Mouse (Mus musculus): ENCODE measurements at regions not wholly inside any gene's neighbourhood (a gene's known extent, or its start where the extent isn't known, plus 50 kb on each side); places are given as distances from the start of the nearest gene placed in this dataset.
"Not testable (repeated sequence)": the region's sequence is repeated elsewhere in the genome, so short reads cannot be mapped to it uniquely, and the experiment has no call there.

DNA sequence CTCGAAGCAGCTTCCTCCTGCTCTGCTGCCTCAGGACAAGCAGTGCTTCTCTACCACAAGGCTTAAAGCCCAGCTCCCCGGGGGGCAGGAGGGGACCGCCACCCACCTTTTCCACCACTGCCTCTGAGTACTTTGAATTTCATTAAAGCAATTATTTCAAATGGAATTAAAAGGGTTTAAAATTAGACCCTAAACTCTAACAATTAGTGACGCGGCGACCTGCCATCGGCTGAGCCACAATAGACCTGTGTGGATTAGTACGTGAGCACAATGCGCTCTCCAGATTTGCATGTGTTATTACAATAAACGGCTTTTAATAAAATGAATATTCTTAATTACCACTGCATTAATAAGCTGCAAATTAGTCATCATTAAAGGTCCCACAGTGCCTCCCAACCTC lies 242.5 kb downstream of the 3100002H09Rik start:
- Histone ChIP-seq H3K27ac (ENCODE audit: low read depth, low read length) (no peak overlapping the region), H3K4me3 (ENCODE audit: low read depth, low read length) (no peak overlapping the region), H3K9me3 (ENCODE audit: control insufficient read depth, low read length) (no peaks in the 10 kb centered on the region), H3K9ac (ENCODE audit: low read depth, low read length) (no peak overlapping the region), H3K4me2 (no peak overlapping the region), H3K36me3 (ENCODE audit: control insufficient read depth, insufficient read depth, low read length) (no peaks in the 10 kb centered on the region), H3K27me3 (replicated peaks; ENCODE audit: control insufficient read depth, insufficient read depth, low read length) (no peaks in the 10 kb centered on the region), H3K4me1 (replicated peaks; ENCODE audit: control insufficient read depth, insufficient read depth, low read length) (no peaks in the 10 kb centered on the region)
- ATAC-seq (replicated peaks; ENCODE audit: low FRiP score): no peak
- DNase-seq (ENCODE audit: low spot score): no peak
- WGBS: 76% methylated on average over 10 of the region's 10 CpGs

DNA sequence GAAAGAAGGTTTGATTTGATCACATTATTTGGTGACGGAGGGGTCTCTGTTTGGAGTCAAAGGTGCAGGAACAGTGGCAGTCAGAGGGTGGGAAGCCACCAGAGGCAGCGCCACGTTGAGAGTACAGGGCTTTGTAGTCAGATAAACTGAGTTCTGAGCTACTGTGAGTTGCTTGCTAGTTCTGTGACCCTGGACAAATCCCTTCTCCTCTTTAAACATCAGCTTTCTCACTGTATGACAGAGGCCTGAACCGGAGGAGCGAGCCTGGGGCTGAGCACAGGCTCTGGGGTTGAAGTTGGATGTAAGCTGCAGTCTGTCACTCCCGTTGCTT lies 250.1 kb downstream of the 3100002H09Rik start:
- ATAC-seq (replicated peaks; ENCODE audit: low FRiP score) (no peak), DNase-seq (ENCODE audit: low spot score) (no peak)
- no peaks in the 10 kb centered on the region for H3K36me3 ChIP-seq (ENCODE audit: control insufficient read depth, insufficient read depth, low read length)
- H3K27ac ChIP-seq (ENCODE audit: low read depth, low read length): no peak overlapping the region
- no peak overlapping the region for H3K9ac ChIP-seq (ENCODE audit: low read depth, low read length)
- peaks cover 11% of the 10 kb centered on the region for H3K27me3 ChIP-seq (replicated peaks; ENCODE audit: control insufficient read depth, insufficient read depth, low read length)
- WGBS: 53% methylated on average over 6 of the region's 6 CpGs
- no peaks in the 10 kb centered on the region for H3K4me1 ChIP-seq (replicated peaks; ENCODE audit: control insufficient read depth, insufficient read depth, low read length)
- no peak overlapping the region for H3K4me2 ChIP-seq
- H3K4me3 ChIP-seq (ENCODE audit: low read depth, low read length): no peak overlapping the region
- no peaks in the 10 kb centered on the region for H3K9me3 ChIP-seq (ENCODE audit: control insufficient read depth, low read length)

DNA sequence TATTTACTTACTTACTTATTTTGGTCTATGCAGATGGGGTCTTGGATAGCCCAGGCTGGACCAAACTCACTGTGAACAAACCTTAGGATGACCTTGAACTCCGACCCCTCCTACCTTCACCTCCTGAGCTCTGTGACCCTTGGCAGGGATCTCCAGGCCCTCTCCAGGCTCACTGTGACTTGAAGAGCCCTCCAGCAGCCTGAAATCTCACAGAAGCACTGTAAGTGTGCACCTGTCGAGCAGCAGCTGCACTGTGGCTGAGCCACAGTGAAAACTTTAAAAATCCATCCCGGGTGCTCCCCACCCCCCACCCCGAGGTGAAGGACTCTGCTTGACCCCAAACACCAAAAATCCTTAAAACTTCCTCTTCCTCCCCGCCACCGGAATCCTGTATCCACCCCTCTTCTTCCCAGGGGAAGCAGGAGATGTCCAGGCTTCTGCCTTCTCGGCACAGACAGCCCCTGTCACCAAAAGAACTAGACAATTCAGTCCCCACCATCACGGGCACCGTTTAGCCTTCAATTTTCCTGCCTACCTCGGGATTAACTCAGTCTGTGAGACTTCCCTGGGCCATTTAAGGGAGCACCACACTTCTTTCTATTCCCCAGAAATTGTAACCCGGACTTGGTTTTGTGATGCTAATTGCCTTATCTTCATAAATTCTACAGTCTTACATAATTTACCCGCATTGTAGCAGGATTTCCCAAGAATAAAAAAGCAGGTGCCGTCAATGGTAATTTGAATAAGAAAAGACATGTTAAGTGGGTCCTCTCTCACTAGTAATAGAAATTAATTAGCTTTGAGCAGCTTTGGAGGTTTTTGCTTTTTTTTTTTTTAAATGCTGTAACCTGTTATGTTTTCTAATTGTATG lies 250.7 kb downstream of the 3100002H09Rik start:
- ATAC-seq (replicated peaks; ENCODE audit: low FRiP score) (no peak), DNase-seq (ENCODE audit: low spot score) (no peak)
- peaks cover 11% of the 10 kb centered on the region for H3K27me3 ChIP-seq (replicated peaks; ENCODE audit: control insufficient read depth, insufficient read depth, low read length)
- no peak overlapping the region for H3K4me2 ChIP-seq
- H3K9me3 ChIP-seq (ENCODE audit: control insufficient read depth, low read length): no peaks in the 10 kb centered on the region
- no peaks in the 10 kb centered on the region for H3K36me3 ChIP-seq (ENCODE audit: control insufficient read depth, insufficient read depth, low read length)
- no peak overlapping the region for H3K4me3 ChIP-seq (ENCODE audit: low read depth, low read length)
- H3K4me1 ChIP-seq (replicated peaks; ENCODE audit: control insufficient read depth, insufficient read depth, low read length): no peaks in the 10 kb centered on the region
- no peak overlapping the region for H3K9ac ChIP-seq (ENCODE audit: low read depth, low read length)
- H3K27ac ChIP-seq (ENCODE audit: low read depth, low read length): no peak overlapping the region
- WGBS: 39% methylated on average over 13 of the region's 13 CpGs

DNA sequence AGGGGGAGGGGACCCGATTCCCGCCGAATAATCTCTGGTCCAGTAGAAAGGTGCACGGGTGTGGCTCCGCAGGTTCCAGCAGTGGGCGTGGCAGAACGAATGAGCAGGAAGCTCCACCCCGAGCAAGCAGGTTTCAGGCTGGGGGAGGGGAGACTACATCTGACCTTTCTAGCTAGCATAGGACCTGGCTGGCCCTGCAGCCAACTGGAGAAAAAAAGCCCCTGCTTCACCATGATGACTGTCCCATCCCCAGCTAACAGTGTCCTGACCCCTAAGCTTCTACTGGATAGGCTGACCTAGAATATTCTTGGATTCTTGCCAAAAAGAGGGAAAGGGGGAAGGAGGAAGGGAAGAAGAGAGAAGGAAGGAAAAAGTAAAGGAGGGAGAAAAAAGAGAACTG lies 252.1 kb downstream of the 3100002H09Rik start:
- not testable (repeated sequence) for H3K4me2 ChIP-seq; DNase-seq (ENCODE audit: low spot score); ATAC-seq (replicated peaks; ENCODE audit: low FRiP score); H3K9me3 ChIP-seq (ENCODE audit: control insufficient read depth, low read length); H3K4me1 ChIP-seq (replicated peaks; ENCODE audit: control insufficient read depth, insufficient read depth, low read length); H3K36me3 ChIP-seq (ENCODE audit: control insufficient read depth, insufficient read depth, low read length); H3K27ac ChIP-seq (ENCODE audit: low read depth, low read length); H3K9ac ChIP-seq (ENCODE audit: low read depth, low read length); H3K4me3 ChIP-seq (ENCODE audit: low read depth, low read length)
- H3K27me3 ChIP-seq (replicated peaks; ENCODE audit: control insufficient read depth, insufficient read depth, low read length): peaks cover 11% of the 10 kb centered on the region
- 0% methylated on average over 2 of the region's 8 CpGs for WGBS

DNA sequence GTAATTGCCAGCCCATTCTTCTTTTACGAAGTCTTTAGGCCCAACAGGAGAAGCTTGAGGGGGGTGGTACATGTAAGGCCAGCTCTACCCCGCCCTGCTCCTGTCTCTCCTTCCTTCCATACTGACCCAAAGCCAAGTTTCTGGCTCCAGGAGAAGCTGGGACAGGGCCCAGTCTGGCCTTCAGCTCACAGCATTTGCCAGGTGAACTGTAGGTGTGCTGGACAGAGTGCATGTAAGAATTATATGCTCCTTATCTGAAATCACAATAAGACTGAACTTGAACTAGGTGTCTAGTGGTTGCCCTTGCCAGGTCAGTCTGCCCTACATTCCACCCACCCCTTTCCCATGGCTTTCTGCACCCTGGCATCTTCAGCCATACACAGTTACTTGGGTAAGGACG lies 260.2 kb downstream of the 3100002H09Rik start:
- H3K4me1 ChIP-seq (replicated peaks; ENCODE audit: control insufficient read depth, insufficient read depth, low read length): no peaks in the 10 kb centered on the region
- no peak overlapping the region for H3K4me3 ChIP-seq (ENCODE audit: low read depth, low read length)
- WGBS: 65% methylated on average over 3 of the region's 3 CpGs
- no peak for ATAC-seq (replicated peaks; ENCODE audit: low FRiP score)
- no peak overlapping the region for H3K4me2 ChIP-seq
- no peak for DNase-seq (ENCODE audit: low spot score)
- no peaks in the 10 kb centered on the region for H3K36me3 ChIP-seq (ENCODE audit: control insufficient read depth, insufficient read depth, low read length)
- H3K9me3 ChIP-seq (ENCODE audit: control insufficient read depth, low read length): no peaks in the 10 kb centered on the region
- H3K9ac ChIP-seq (ENCODE audit: low read depth, low read length): no peak overlapping the region
- H3K27ac ChIP-seq (ENCODE audit: low read depth, low read length): no peak overlapping the region
- H3K27me3 ChIP-seq (replicated peaks; ENCODE audit: control insufficient read depth, insufficient read depth, low read length): no peaks in the 10 kb centered on the region

DNA sequence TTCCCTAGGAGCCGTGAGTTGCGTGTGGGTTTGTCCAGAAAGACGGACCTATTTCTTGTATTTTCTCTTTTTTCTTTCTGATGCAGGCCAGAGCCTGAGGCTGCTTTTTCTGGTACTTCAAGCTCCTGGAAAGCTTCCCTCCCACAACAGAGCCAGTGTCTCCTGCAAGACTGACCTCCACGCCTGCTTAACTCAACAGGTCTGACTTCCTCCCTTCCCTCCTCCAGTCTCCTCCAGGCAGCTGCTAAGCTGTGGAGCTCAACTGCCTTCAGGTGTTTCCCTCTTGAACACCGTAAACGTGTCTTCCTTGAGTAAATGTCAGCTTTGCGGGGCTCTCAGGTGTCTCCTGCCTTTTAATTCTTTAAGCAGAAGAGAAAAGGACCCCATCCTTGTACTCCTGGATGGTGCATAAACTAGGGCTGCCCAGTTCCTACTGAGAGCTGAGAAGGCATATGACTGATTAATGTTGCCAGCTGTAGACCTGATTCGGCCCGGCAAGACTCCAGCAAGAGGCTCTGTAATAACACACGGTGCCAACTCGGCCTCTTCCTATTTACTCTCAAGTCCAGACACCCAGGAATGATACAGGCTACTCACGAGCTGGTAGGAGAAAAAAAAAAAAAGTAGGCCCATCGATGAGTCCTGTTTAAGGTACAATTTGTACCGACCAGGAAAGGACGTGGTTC lies 260.9 kb downstream of the 3100002H09Rik start:
- Histone ChIP-seq H3K27ac (ENCODE audit: low read depth, low read length) (no peak overlapping the region), H3K4me2 (no peak overlapping the region), H3K27me3 (replicated peaks; ENCODE audit: control insufficient read depth, insufficient read depth, low read length) (no peaks in the 10 kb centered on the region), H3K9me3 (ENCODE audit: control insufficient read depth, low read length) (no peaks in the 10 kb centered on the region), H3K9ac (ENCODE audit: low read depth, low read length) (no peak overlapping the region), H3K4me1 (replicated peaks; ENCODE audit: control insufficient read depth, insufficient read depth, low read length) (no peaks in the 10 kb centered on the region), H3K36me3 (ENCODE audit: control insufficient read depth, insufficient read depth, low read length) (no peaks in the 10 kb centered on the region), H3K4me3 (ENCODE audit: low read depth, low read length) (no peak overlapping the region)
- no peak for DNase-seq (ENCODE audit: low spot score)
- no peak for ATAC-seq (replicated peaks; ENCODE audit: low FRiP score)
- WGBS: 68% methylated on average over 15 of the region's 15 CpGs

DNA sequence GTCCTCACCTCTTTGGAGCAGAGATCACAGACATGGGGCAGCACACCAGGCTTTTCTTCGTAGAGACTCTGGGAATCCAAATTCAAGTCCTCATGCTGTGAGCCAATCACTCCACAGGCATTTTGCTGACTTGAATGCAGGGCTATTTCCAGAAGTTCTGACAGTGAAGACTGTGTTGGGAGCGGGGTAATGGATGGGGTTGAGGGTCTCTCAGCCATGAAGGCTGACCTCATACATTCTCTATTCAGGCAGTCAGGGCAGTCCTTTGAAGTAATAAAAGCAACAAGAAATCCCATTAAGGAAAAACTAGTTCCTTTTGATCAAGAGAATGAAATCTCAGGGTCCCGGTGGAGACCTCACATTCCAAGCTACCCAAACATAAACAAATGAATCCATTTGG lies 261.5 kb downstream of the 3100002H09Rik start:
- no peak overlapping the region for H3K9ac ChIP-seq (ENCODE audit: low read depth, low read length)
- no peaks in the 10 kb centered on the region for H3K27me3 ChIP-seq (replicated peaks; ENCODE audit: control insufficient read depth, insufficient read depth, low read length)
- ATAC-seq (replicated peaks; ENCODE audit: low FRiP score) (no peak), DNase-seq (ENCODE audit: low spot score) (no peak)
- H3K4me3 ChIP-seq (ENCODE audit: low read depth, low read length): no peak overlapping the region
- H3K27ac ChIP-seq (ENCODE audit: low read depth, low read length): no peak overlapping the region
- H3K4me2 ChIP-seq: no peak overlapping the region
- WGBS: 46% methylated on average over 3 of the region's 3 CpGs
- no peaks in the 10 kb centered on the region for H3K36me3 ChIP-seq (ENCODE audit: control insufficient read depth, insufficient read depth, low read length)
- H3K9me3 ChIP-seq (ENCODE audit: control insufficient read depth, low read length): no peaks in the 10 kb centered on the region
- H3K4me1 ChIP-seq (replicated peaks; ENCODE audit: control insufficient read depth, insufficient read depth, low read length): no peaks in the 10 kb centered on the region

DNA sequence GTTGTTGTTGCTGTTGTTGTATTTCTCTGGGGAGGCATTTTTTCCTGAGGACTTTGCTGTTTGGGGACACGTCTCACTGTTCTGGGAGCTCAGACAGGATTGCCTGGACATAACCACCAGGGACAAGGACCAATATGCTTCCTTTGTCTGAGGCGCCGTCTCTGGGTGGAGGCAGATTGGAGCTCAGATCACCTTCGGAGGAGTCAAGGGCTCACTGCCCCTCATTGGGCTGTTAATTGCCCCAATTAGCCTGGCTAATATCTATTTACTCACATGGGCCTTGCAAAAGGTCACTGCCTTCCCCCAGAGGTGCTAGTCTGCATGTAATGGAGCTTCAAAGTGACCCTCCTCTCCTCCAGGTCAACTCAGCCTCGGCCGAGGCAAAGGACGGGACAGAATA lies 270.5 kb downstream of the 3100002H09Rik start:
- DNase-seq (ENCODE audit: low spot score) (no peak), ATAC-seq (replicated peaks; ENCODE audit: low FRiP score) (no peak)
- Histone ChIP-seq H3K36me3 (ENCODE audit: control insufficient read depth, insufficient read depth, low read length) (no peaks in the 10 kb centered on the region), H3K27me3 (replicated peaks; ENCODE audit: control insufficient read depth, insufficient read depth, low read length) (no peaks in the 10 kb centered on the region), H3K4me3 (ENCODE audit: low read depth, low read length) (no peak overlapping the region), H3K9me3 (ENCODE audit: control insufficient read depth, low read length) (no peaks in the 10 kb centered on the region), H3K4me1 (replicated peaks; ENCODE audit: control insufficient read depth, insufficient read depth, low read length) (no peaks in the 10 kb centered on the region), H3K4me2 (no peak overlapping the region), H3K9ac (ENCODE audit: low read depth, low read length) (no peak overlapping the region), H3K27ac (ENCODE audit: low read depth, low read length) (no peak overlapping the region)
- 52% methylated on average over 7 of the region's 7 CpGs for WGBS

DNA sequence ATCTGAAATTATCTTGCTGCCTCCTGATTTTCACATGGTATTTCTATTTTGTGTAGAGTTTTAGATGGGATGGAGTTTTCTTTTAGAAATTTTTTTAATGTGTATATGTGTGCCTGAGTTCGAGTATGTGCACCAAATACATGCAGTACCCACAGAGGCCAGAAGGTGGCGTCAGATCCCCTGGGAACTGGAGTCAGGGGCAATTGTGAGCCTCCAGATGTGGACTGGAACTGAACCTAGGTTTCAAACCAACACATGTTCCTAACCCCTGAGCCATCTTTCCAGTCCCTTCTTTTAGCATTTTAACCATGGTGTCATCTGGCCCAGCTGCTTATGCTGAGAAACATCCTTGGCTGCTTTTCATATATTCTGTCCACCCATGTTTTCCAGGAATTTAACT lies 274.9 kb downstream of the 3100002H09Rik start:
- ATAC-seq (replicated peaks; ENCODE audit: low FRiP score) (no peak), DNase-seq (ENCODE audit: low spot score) (no peak)
- no peaks in the 10 kb centered on the region for H3K27me3 ChIP-seq (replicated peaks; ENCODE audit: control insufficient read depth, insufficient read depth, low read length)
- H3K9ac ChIP-seq (ENCODE audit: low read depth, low read length): no peak overlapping the region
- no peaks in the 10 kb centered on the region for H3K4me1 ChIP-seq (replicated peaks; ENCODE audit: control insufficient read depth, insufficient read depth, low read length)
- 75% methylated on average over 2 of the region's 2 CpGs for WGBS
- no peak overlapping the region for H3K4me3 ChIP-seq (ENCODE audit: low read depth, low read length)
- H3K36me3 ChIP-seq (ENCODE audit: control insufficient read depth, insufficient read depth, low read length): no peaks in the 10 kb centered on the region
- no peaks in the 10 kb centered on the region for H3K9me3 ChIP-seq (ENCODE audit: control insufficient read depth, low read length)
- H3K4me2 ChIP-seq: no peak overlapping the region
- H3K27ac ChIP-seq (ENCODE audit: low read depth, low read length): no peak overlapping the region
